ENCODE assay signal across 9 mouse cellular contexts in the genomic region with DNA sequence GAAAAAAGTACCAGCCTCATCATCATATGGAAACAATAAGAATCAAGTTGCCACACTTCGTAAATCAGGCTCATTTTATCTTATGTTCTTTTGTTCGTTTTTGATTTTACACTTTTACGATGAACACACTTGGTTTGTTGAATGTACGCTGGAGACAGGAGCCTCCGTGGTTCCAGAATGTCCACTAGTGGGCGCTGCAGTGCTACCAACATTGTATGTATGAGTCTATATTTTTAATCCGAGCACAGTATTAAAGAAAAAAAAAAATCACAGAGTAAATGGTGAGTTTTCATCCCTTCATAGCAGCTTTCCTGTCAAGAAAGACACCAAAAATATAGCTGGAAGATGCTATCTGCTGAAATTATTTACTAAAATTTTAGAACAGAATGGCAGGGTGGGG.
A peak's percentile ranks its signal among the peaks of the same experiment; 100 is the strongest.
DNase-seq lines count a peak whose midpoint lies in the region; ATAC-seq and TF ChIP-seq lines count a peak whose summit lies in the region.
"Had no signal": no experiment of that assay in that cellular context is flagged by ENCODE, and none has a peak within 500 bp of the region (broad histone marks: within the 10 kb centered on the region; RNA-seq: fewer than 3 reads in every experiment).

No protein-coding gene starts in this region.

- H3K9ac ChIP-seq in MEL (ENCODE audit: control insufficient read depth, low read depth, low read length, poor library complexity, severe bottlenecking), result no peak overlapping the region
- no peak overlapping the region for H3K9ac ChIP-seq in heart, postnatal 0 days (replicated peaks; ENCODE audit: low read depth, low read length)
- H3K9ac ChIP-seq: limb, embryonic 15.5 days had no signal

- DNase-seq in cerebellum, adult 2 months, result peak; percentile 21 to 46
- no peak for DNase-seq in cerebellum, adult 11-12 months
- DNase-seq in MEL (ENCODE audit: low read depth, low spot score), result peak; percentile 20
- peak; percentile 73 to 84 for DNase-seq in cerebellum, postnatal 14 days
- peak; percentile 17 for DNase-seq in heart, postnatal 0 days (ENCODE audit: low spot score)
- DNase-seq in layer of hippocampus, postnatal 10 days (ENCODE audit: low spot score in 2 of 2), result peak; percentile 71 to 78
- DNase-seq in splenic B cell, adult 2 months (ENCODE audit: low read depth, low spot score), result peak; percentile 9

- H3K4me3 ChIP-seq in cerebellum, adult 2 months (replicated peaks; ENCODE audit: insufficient read depth, low read depth, low read length), result no peak overlapping the region
- no peak overlapping the region for H3K4me3 ChIP-seq in MEL (ENCODE audit: control insufficient read depth in 1 of 2, insufficient read depth in 1 of 2, low read depth in 2 of 2, low read length in 2 of 2)
- H3K4me3 ChIP-seq in heart, postnatal 0 days (ENCODE audit: low read depth, low read length), result no peak overlapping the region
- H3K4me3 ChIP-seq: limb, embryonic 15.5 days had no signal

- no peaks in the 10 kb centered on the region for H3K27me3 ChIP-seq in cerebellum, adult 2 months (ENCODE audit: control insufficient read depth, insufficient read depth, low read length)
- H3K27me3 ChIP-seq in MEL (ENCODE audit: control insufficient read depth in 1 of 2, insufficient read depth in 2 of 2, low read length in 2 of 2), result no peaks in the 10 kb centered on the region
- H3K27me3 ChIP-seq in heart, postnatal 0 days (ENCODE audit: control insufficient read depth, insufficient read depth, low read length), result no peaks in the 10 kb centered on the region
- no peaks in the 10 kb centered on the region for H3K27me3 ChIP-seq in splenic B cell, adult 2 months (ENCODE audit: control insufficient read depth, insufficient read depth, low read length, poor library complexity, severe bottlenecking)
- H3K27me3 ChIP-seq: limb, embryonic 15.5 days had no signal

- TF ChIP-seq RAD21 in MEL (IDR thresholded peaks at IDR 0.05; ENCODE audit: low read depth, low read length), result peak; percentile 42

- peak; percentile 60 for TF ChIP-seq CTCF in cerebellum, adult 2 months (IDR thresholded peaks at IDR 0.05; ENCODE audit: borderline replicate concordance, insufficient read depth, low read depth, low read length)
- peak; percentile 39 to 62 (median 41) for TF ChIP-seq CTCF in MEL (IDR thresholded peaks at IDR 0.05 in 2 of 3, conservative IDR thresholded peaks at IDR 0.05 in 1 of 3; ENCODE audit: control insufficient read depth in 1 of 3, insufficient read depth in 1 of 3, low read depth in 2 of 3, low read length in 3 of 3, poor library complexity in 1 of 3, severe bottlenecking in 1 of 3)
- peak; percentile 69 for TF ChIP-seq CTCF in heart, postnatal 0 days (IDR thresholded peaks at IDR 0.05; ENCODE audit: low read depth)

- H3K4me1 ChIP-seq in cerebellum, adult 2 months (ENCODE audit: control insufficient read depth, insufficient read depth, low read length), result no peaks in the 10 kb centered on the region; the same call in 1 of the 2 replicates
- H3K4me1 ChIP-seq in MEL (ENCODE audit: control insufficient read depth in 1 of 2, insufficient read depth in 2 of 2, low read length in 2 of 2), result no peaks in the 10 kb centered on the region
- H3K4me1 ChIP-seq in heart, postnatal 0 days (ENCODE audit: control insufficient read depth, insufficient read depth), result 0 out of 2 replicates have a peak, but pooled peaks cover 4% of the 10 kb centered on the region

- no peaks in the 10 kb centered on the region for H3K9me3 ChIP-seq in MEL (replicated peaks; ENCODE audit: insufficient read depth, low read length)
- no peaks in the 10 kb centered on the region for H3K9me3 ChIP-seq in heart, postnatal 0 days (replicated peaks; ENCODE audit: control insufficient read depth, low read length)
- H3K9me3 ChIP-seq: limb, embryonic 15.5 days had no signal

- H3K27ac ChIP-seq in cerebellum, adult 2 months (ENCODE audit: insufficient read depth, low read length), result no peak overlapping the region
- H3K27ac ChIP-seq in MEL (ENCODE audit: control insufficient read depth, low read depth, low read length), result no peak overlapping the region
- no peak overlapping the region for H3K27ac ChIP-seq in heart, postnatal 0 days (ENCODE audit: low read depth)
- H3K27ac ChIP-seq: limb, embryonic 15.5 days had no signal

- WGBS in cerebellum, adult 2 months, result 18% methylated on average over 7 of the region's 7 CpGs
- 21% methylated on average over 7 of the region's 7 CpGs for WGBS in heart, postnatal 0 days

- no peak for TF ChIP-seq POLR2A in cerebellum, adult 2 months (IDR thresholded peaks at IDR 0.05; ENCODE audit: borderline replicate concordance, insufficient read depth, low read length)
- no peak for TF ChIP-seq POLR2A in MEL (IDR thresholded peaks at IDR 0.05; ENCODE audit: control insufficient read depth in 1 of 2, insufficient read depth in 1 of 2, low read depth in 1 of 2, low read length in 2 of 2, poor library complexity in 1 of 2)

- no peaks in the 10 kb centered on the region for H3K36me3 ChIP-seq in MEL (ENCODE audit: control insufficient read depth in 1 of 2, insufficient read depth in 2 of 2, low read length in 2 of 2)
- H3K36me3 ChIP-seq in heart, postnatal 0 days (replicated peaks; ENCODE audit: control insufficient read depth, insufficient read depth, low read length), result no peaks in the 10 kb centered on the region
- no peaks in the 10 kb centered on the region for H3K36me3 ChIP-seq in splenic B cell, adult 2 months (ENCODE audit: control insufficient read depth, insufficient read depth, low read length, poor library complexity, severe bottlenecking)
- H3K36me3 ChIP-seq: limb, embryonic 15.5 days had no signal

- TF ChIP-seq EP300 in MEL (IDR thresholded peaks at IDR 0.05; ENCODE audit: low read depth in 1 of 2, low read length in 2 of 2), result no peak
- no peak for TF ChIP-seq EP300 in heart, postnatal 0 days (IDR thresholded peaks at IDR 0.05; ENCODE audit: low read depth)

- no peak for ATAC-seq in heart, postnatal 0 days (ENCODE audit: insufficient read depth, low read depth)
- peak; percentile 58; the same call in 1 of the 2 replicates for ATAC-seq in megakaryocyte progenitor cell, adult 5-6 weeks (replicated peaks; ENCODE audit: poor library complexity)

- H3K79me2 ChIP-seq in MEL (ENCODE audit: control insufficient read depth, insufficient read depth, low read length, poor library complexity), result no peaks in the 10 kb centered on the region

- H3K4me2 ChIP-seq in heart, postnatal 0 days (ENCODE audit: low read depth, low read length), result no peak overlapping the region
- H3K4me2 ChIP-seq: limb, embryonic 15.5 days had no signal

TF ChIP-seq in MEL, 35 proteins besides CTCF, POLR2A, EP300 and RAD21:
- no peak for TF ChIP-seq GATA1 (IDR thresholded peaks at IDR 0.05; ENCODE audit: low read depth, low read length)
- TF ChIP-seq SMC3 (IDR thresholded peaks at IDR 0.05; ENCODE audit: low read depth, low read length), result peak; percentile 41
- TF ChIP-seq ZC3H11A (IDR thresholded peaks at IDR 0.05; ENCODE audit: low read depth, low read length), result 0 out of 2 replicates have a peak, but pooled peaks have one; percentile 6
